Mouse (Mus musculus): ENCODE data around the gene Unc13b.
"Not testable (repeated sequence)": the region's sequence is repeated elsewhere in the genome, so short reads cannot be mapped to it uniquely, and the experiment has no call there.

Gene Unc13b

GRCm38 (mm10) chr4:43114946-43115345 lies 56.2 kb downstream of the Unc13b start:
- DNase-seq: peak; percentile 14

- no peak for DNase-seq
Measured at GRCm38 (mm10) chr4:43116249-43116648, 57.5 kb downstream of the Unc13b start.

- no peak for DNase-seq
Measured at GRCm38 (mm10) chr4:43129750-43130149, 71.0 kb downstream of the Unc13b start.

GRCm38 (mm10) chr4:43142610-43143009 lies 83.9 kb downstream of the Unc13b start:
- DNase-seq: no peak

DNA sequence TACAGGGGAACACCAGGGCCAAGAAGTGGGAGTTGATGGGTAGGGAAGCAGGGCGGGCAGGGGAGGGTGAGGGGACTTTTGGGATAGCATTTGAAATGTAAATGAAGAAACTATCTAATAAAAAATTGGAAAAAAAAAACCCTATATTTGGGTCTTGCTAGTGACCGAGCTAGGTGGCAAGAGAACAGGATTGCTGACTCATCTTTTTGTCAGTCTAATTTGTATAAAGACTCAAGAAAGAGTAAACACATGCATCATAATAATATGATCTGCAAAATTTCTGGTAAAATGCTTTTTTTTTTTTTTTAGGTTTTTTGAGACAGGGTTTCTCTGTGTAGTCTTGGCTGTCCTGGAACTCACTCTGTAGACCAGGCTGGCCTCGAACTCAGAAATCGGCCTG lies 93.7 kb downstream of the Unc13b start:
- DNase-seq: not testable (repeated sequence)

- no peak for DNase-seq
Measured at GRCm38 (mm10) chr4:43160045-43160444, 101.3 kb downstream of the Unc13b start.

- DNase-seq: no peak
Measured at GRCm38 (mm10) chr4:43161124-43161657, 102.4 kb downstream of the Unc13b start.

GRCm38 (mm10) chr4:43163205-43163604 lies 104.5 kb downstream of the Unc13b start:
- no peak for DNase-seq

DNA sequence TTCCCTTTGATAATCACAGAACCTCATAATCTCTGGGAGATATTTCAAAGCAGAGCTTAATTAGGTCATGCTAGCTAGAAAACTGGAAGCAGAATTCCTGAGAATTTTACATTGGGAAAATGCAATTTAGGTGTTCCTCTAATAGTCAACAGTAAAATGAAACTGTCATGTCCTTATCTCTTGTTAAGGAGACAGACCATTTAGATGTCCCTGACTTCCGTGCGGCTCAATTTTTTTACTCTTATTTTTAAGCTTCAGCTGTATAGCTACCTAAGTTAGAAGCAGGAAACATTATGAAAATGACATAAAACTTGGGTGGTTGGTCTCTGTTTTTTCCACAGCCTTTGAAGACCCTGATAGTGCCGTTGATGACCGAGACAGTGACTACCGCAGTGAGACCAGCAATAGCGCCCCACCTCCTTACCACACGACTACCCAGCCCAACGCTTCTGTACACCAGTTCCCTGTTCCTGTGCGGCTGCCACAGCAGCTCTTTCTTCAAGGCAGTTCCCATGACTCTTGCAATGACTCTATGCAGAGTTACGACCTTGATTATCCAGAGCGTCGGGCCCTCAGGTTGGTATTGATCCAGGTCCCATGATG lies 106.8 kb downstream of the Unc13b start:
- no peak for DNase-seq

GRCm38 (mm10) chr4:43170028-43170427 lies 111.3 kb downstream of the Unc13b start:
- DNase-seq: no peak

- peak; percentile 1 for DNase-seq
Measured at GRCm38 (mm10) chr4:43177126-43177525, 118.4 kb downstream of the Unc13b start.

DNA sequence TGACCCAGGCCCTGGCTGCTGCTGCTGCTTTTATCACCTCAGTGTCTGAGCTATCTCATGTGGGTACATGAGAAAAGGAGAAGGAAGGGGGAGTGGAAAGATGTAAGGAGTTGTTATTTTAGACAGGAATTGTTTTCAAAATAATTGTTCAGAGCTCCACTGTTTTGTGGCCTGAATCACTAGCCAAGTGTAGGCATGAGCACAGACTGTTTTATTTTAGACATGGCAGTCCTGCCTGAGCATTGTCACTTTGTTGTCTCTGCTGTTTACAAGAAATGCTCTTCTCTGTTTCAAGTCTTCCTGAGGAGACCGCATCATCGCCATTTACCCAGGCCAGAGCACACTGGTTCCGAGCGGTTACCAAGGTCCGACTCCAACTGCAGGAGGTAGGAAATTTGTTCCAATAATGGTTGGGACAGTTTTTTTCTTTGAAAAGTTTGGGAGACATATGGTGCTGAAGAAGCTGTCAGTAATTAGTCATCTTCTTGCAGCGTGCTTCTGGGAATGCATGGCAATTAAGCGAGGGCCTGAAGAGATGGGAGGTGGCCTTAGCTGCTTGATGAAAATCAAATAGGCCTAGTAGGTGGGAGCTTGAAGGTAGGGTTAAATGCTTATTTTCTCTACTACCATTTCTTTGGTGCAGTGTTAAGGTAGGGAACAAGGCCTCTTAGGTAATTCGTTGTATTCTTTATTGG lies 123.9 kb downstream of the Unc13b start:
- DNase-seq: no peak

- no peak for DNase-seq
Measured at GRCm38 (mm10) chr4:43187439-43187838, 128.7 kb downstream of the Unc13b start.

DNA sequence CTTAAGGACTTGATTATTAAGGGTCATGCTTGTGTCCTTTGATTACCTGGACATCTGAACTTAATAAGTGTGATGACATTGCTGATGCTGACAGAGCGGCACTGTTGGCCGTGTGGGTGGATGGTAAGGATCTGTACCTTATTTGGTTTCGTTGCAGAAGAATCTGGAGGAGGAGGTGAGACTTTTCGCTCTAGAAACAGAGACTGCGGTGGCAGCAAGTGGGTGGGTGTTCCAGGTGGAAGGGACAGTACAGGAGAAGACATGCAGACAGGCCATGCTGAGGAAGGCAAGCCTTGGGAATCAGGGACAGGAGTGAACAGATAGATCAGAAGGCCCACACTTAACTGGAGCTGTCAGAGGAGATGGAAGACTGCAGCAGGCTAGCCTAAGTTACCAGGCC lies 130.6 kb downstream of the Unc13b start:
- DNase-seq: no peak

- DNase-seq: no peak
Measured at GRCm38 (mm10) chr4:43204946-43205345, 146.2 kb downstream of the Unc13b start.

DNA sequence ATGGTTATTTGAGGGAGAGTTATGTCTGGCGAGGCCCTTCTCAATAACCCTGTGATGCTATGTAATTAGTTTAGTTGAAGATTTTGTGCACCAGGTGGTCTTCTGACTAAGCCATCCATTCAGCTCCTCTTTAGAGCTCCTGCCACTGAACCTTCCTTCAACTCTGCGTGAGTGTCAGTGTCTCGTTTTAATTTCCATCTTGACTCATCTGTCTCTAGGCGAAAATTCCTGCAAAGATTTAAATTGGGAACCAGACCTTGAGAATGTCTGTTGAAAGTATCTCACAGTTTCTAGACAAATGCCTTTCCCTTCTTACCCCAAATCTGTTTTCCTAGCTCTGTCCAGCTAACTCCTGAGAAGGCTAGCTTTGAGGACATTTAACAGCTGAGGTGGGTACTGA lies 146.8 kb downstream of the Unc13b start:
- DNase-seq: no peak

DNA sequence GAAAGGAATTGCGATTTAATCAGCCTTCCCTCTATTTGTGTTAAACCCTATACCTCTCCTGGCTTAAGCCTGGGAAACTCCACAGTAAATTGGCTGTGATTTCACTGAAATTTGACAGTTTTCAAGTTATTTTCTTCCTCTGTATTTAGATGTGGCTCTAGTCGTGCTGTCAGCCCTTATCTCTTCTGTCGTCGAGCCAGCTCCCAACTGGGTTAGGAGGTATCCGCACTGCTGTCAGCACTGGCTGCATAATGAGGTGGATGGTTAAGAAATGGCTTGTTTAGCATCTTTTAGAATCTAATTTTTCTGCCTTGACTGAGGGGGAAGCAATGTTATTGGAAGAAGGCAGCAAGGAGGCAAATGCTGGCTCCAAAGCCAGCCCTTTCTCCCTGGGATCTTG lies 148.2 kb downstream of the Unc13b start:
- no peak for DNase-seq

DNA sequence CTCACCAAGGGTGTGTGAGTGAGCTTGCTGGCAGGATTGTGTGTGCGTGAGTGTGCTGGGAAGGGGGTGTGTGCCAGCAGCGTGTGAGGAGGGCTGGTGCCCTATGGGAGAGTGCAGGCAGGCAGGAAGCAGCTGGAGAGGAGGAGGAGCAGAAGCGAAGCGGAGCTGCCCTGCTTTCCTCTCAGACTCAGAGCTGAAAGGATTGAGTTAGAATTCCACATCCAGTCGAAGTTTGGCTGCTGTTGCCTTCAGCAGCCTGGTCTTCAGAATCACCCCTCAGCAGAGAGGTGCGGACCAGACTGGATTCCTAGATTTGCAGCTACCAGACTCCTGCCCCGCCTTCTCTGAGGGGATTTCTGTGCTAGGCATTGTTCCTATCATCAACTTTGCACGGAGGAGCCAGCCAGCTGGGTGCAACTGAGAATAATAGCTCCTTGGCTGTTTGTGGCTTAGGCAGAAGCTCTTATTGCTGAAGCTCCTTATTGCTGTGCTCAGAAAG lies 150.4 kb downstream of the Unc13b start:
- DNase-seq: no peak

DNA sequence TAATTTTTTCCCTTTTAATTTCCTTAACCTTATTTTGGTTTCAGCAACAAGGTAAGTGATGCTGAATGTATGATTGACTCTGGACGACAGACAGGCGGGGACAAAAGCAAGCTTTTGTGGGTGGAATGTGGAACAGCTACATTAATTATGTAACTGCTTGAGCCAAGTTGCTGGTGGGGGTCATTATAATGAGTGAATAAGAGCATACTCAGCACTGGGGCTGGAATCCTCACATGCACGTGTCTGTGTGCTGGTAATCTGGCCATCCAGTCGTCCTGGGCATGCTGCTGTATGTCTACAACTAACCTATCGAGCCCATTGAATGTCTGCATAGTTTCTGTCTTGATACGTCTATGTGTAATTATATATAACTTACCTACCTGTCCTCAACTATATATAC lies 150.9 kb downstream of the Unc13b start:
- DNase-seq: no peak

- DNase-seq: no peak
Measured at GRCm38 (mm10) chr4:43216491-43216890, 157.7 kb downstream of the Unc13b start.

GRCm38 (mm10) chr4:43217997-43218396 lies 159.2 kb downstream of the Unc13b start:
- DNase-seq: no peak

- DNase-seq: no peak
Measured at GRCm38 (mm10) chr4:43231821-43232220, 173.1 kb downstream of the Unc13b start.

DNA sequence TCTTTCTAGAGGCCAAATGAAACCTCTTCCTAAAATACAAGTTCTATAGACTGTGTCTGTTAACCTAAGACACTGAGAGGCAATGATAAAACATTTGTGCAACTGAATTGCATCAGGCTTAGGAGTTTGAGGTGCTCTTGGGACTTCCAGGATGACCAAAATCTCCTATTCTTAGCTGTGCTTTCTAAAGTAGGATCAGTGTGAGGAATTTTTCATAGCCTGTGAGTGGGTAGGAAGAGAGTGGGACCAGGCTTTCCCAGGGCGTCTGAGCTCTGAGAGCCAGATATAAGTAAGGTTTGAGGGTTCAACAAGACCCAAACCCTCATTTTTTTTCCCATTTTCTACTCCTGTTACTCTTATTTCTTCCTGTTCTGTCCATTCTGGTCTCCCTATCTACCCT lies 174.2 kb downstream of the Unc13b start:
- no peak for DNase-seq

DNA sequence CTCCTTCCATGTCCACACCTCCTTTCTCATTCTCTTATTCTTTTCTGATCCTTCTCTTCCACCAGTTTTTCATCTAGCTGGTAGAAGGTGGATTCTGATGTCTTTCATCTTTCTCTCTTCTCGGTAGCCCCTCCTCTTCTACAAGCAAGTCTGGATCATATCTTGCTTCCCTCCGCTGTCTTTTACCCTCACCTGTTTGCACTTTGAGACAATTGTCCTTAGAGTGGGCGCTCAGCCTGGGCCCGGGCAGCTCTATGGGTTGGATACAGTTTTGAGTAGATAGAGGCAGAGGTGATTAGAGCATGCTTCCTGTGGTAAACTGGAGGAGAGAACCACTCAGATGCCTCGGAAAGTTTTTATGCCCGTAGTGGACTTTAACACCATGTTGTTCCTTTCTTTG lies 174.7 kb downstream of the Unc13b start:
- no peak for DNase-seq

Data from cerebellum, adult 11 months (tissue).